Mouse (Mus musculus) midbrain, embryonic 13.5 days (tissue): ENCODE measurements at regions not wholly inside any gene's neighbourhood (a gene's known extent, or its start where the extent isn't known, plus 50 kb on each side); places are given as distances from the start of the nearest gene placed in this dataset.
"Not testable (repeated sequence)": the region's sequence is repeated elsewhere in the genome, so short reads cannot be mapped to it uniquely, and the experiment has no call there.

Source experiments
- ATAC-seq: fragments of 200-750 bp; cut with Nextera tagmentation; 2 replicates; pipeline ENCODE4 v1.8.0; 2017; ENCODE audit warnings: mild to moderate bottlenecking, moderate TSS enrichment, moderate library complexity
- H3K27ac ChIP-seq: fragments of 300-500 bp; sonication (generic); 2 replicates; pipeline ENCODE4 v1.5.1; 2015; ENCODE audit warnings: inconsistent platforms, mild to moderate bottlenecking, moderate library complexity
- H3K27me3 ChIP-seq: fragments of 300-500 bp; sonication (generic); 2 replicates; pipeline ENCODE4 v1.6.1; 2015; ENCODE audit warnings: mild to moderate bottlenecking, inconsistent platforms
- H3K36me3 ChIP-seq: fragments of 300-500 bp; sonication (generic); 2 replicates; pipeline ENCODE4 v1.6.1; 2015; ENCODE audit warnings: mild to moderate bottlenecking, inconsistent platforms
- H3K4me1 ChIP-seq: fragments of 300-500 bp; sonication (generic); replicated peaks from 2 replicates; pipeline ENCODE4 v1.6.1; 2015; ENCODE audit warnings: inconsistent platforms
- H3K4me2 ChIP-seq: fragments of 300-500 bp; sonication (generic); replicated peaks from 2 replicates; pipeline ENCODE4 v1.6.1; 2015; ENCODE audit warnings: moderate library complexity, mild to moderate bottlenecking, inconsistent platforms
- H3K4me3 ChIP-seq: fragments of 300-500 bp; sonication (generic); replicated peaks from 2 replicates; pipeline ENCODE4 v1.5.1; 2015; ENCODE audit warnings: mild to moderate bottlenecking, inconsistent platforms
- H3K9ac ChIP-seq: fragments of 300-500 bp; sonication (generic); replicated peaks from 2 replicates; pipeline ENCODE4 v1.6.1; 2015; ENCODE audit warnings: mild to moderate bottlenecking, inconsistent platforms
- H3K9me3 ChIP-seq: fragments of 300-500 bp; sonication (generic); 2 replicates; pipeline ENCODE4 v1.6.1; 2016; ENCODE audit warnings: mild to moderate bottlenecking, inconsistent platforms
- WGBS: fragments of 180-500 bp; shearing (Covaris S2); methylation state at CpG from one replicate; pipeline ENCODE4 v1.1.7; 2015; 5-methylcytosine and 5-hydroxymethylcytosine counted together

- Histone ChIP-seq H3K4me1 (peaks cover 22% of the 10 kb centered on the region), H3K36me3 (no peaks in the 10 kb centered on the region), H3K4me3 (0 out of 2 replicates have a peak overlapping the region, but pooled peaks have one; percentile 1), H3K9ac (no peak overlapping the region; the same call in 1 of the 2 replicates), H3K9me3 (no peaks in the 10 kb centered on the region; the same call in 1 of the 2 replicates), H3K4me2 (peak overlapping the region; percentile 39), H3K27me3 (peaks cover 6% of the 10 kb centered on the region; the same call in 1 of the 2 replicates), H3K27ac (peak overlapping the region; percentile 53; the same call in 1 of the 2 replicates)
- peak; percentile 89 for ATAC-seq
- 10% methylated on average over 33 of the region's 33 CpGs for WGBS
Observed at GRCm38 (mm10) chr12:104637046-104638032, 114.4 kb downstream of the Dicer1 start.

DNA sequence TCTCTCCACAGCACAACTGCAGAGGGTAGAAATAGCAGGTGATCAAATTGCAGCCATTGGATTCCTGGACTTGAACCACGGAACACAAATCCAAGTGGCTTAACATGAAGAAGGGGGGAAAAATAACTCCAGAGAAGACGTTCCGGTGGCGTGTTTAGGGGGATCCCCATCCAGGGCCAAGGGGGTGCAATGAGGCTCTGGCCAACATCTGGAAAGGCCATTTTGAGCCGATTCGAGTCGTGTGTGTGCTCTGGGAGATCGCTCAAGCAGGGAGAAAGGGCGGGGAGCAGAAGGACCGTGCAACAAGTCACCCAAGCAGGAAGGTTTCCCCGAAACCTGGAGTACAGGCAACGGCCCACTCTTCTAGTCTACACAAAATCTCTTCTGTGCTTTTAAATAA, 115.3 kb downstream of the Dicer1 start:
- WGBS, result 56% methylated on average over 12 of the region's 12 CpGs
- Histone ChIP-seq H3K27me3 (peaks cover 6% of the 10 kb centered on the region; the same call in 1 of the 2 replicates), H3K4me1 (peaks cover 22% of the 10 kb centered on the region), H3K4me3 (no peak overlapping the region), H3K9me3 (no peaks in the 10 kb centered on the region; the same call in 1 of the 2 replicates), H3K4me2 (no peak overlapping the region), H3K27ac (no peak overlapping the region), H3K36me3 (no peaks in the 10 kb centered on the region), H3K9ac (no peak overlapping the region)
- ATAC-seq, result no peak

DNA sequence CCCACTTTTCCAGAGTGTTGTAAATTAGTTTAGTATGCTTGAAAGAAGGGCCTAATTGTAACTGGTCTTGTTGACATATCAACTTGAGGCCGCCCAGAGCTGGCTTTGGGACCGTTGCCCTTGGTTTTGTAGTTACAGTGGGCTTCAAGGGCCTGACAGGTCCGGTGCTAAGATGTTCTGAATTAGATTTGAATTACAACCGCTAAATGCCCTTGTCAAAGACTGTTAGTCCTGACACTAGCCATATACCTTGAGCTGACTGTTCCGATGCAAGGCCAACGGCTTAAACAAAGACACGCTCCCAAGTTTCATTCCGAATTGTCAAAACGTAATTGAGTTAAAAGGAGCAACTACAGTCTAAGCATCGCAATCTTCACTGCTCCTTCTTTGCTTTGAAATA, 116.9 kb downstream of the Dicer1 start:
- H3K4me2 ChIP-seq, result no peak overlapping the region
- no peaks in the 10 kb centered on the region; the same call in 1 of the 2 replicates for H3K9me3 ChIP-seq
- peaks cover 5% of the 10 kb centered on the region; the same call in 1 of the 2 replicates for H3K27me3 ChIP-seq
- no peak overlapping the region for H3K4me3 ChIP-seq
- 69% methylated on average over 10 of the region's 10 CpGs for WGBS
- H3K27ac ChIP-seq, result no peak overlapping the region
- no peak overlapping the region for H3K9ac ChIP-seq
- H3K36me3 ChIP-seq, result no peaks in the 10 kb centered on the region
- no peak for ATAC-seq
- H3K4me1 ChIP-seq, result peaks cover 22% of the 10 kb centered on the region

GRCm38 (mm10) chr12:104630590-104630989, 121.2 kb downstream of the Dicer1 start:
- H3K9ac ChIP-seq, result no peak overlapping the region
- H3K9me3 ChIP-seq, result no peaks in the 10 kb centered on the region; the same call in 1 of the 2 replicates
- H3K27ac ChIP-seq, result no peak overlapping the region
- WGBS, result 92% methylated on average over 3 of the region's 3 CpGs
- 0 out of 2 replicates have a peak, but pooled peaks cover 3% of the 10 kb centered on the region for H3K4me1 ChIP-seq
- H3K36me3 ChIP-seq, result no peaks in the 10 kb centered on the region
- H3K4me3 ChIP-seq, result no peak overlapping the region
- H3K4me2 ChIP-seq, result no peak overlapping the region
- no peaks in the 10 kb centered on the region; the same call in 1 of the 2 replicates for H3K27me3 ChIP-seq
- no peak for ATAC-seq

- H3K9ac ChIP-seq, result no peak overlapping the region
- ATAC-seq, result no peak
- no peak overlapping the region for H3K4me2 ChIP-seq
- H3K4me3 ChIP-seq, result no peak overlapping the region
- H3K36me3 ChIP-seq, result no peaks in the 10 kb centered on the region
- H3K27me3 ChIP-seq, result no peaks in the 10 kb centered on the region
- H3K27ac ChIP-seq, result no peak overlapping the region
- WGBS, result 90% methylated on average over 2 of the region's 2 CpGs
- H3K4me1 ChIP-seq, result no peaks in the 10 kb centered on the region
- H3K9me3 ChIP-seq, result no peaks in the 10 kb centered on the region; the same call in 1 of the 2 replicates
Observed at GRCm38 (mm10) chr12:104629449-104629848, 122.3 kb downstream of the Dicer1 start.

- Histone ChIP-seq H3K27ac (no peak overlapping the region), H3K4me1 (no peaks in the 10 kb centered on the region), H3K4me3 (no peak overlapping the region), H3K4me2 (no peak overlapping the region), H3K27me3 (no peaks in the 10 kb centered on the region), H3K9me3 (no peaks in the 10 kb centered on the region), H3K9ac (no peak overlapping the region), H3K36me3 (no peaks in the 10 kb centered on the region)
- WGBS, result 89% methylated on average over 5 of the region's 5 CpGs
- ATAC-seq, result no peak
Observed at GRCm38 (mm10) chr12:104626054-104626453, 125.7 kb downstream of the Dicer1 start.

DNA sequence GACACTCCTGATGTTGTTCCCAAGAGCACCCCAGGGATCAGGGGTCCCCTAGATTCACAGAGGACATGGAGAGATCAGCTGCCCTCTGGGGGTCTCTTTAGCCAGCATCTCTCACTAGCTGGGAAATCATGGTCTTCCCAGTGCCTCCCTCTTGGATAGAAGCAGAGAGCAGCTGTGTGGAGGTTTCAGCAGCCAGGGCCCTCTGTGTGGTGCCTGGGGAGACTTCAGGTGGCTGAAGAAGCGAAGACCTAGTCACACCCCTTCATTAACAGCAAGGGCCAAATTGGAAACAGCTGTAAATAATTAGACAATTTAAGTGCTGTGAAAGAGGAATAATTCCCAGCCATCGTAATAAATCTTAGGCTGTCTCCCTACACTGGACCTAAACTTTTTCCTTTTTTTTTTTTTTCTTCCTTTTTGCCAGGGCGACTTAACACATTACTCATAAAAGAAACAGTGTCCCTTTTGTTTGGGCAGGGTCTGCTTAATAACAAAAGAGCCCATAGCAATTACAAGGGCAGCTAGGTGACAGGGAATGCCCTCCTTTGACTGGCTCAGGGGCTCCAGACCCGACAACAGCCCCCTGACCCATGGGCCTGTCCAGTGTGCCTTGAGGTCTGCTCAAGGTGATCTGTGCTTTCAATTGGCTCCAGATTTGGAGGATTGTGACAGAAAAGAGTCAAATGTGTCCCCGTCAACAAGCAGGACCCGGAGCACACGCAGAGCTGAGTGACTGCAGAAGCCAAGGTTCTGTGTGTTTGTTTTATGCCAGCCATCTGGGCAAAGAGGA, 127.7 kb downstream of the Dicer1 start:
- Histone ChIP-seq H3K9me3 (no peaks in the 10 kb centered on the region), H3K4me3 (no peak overlapping the region), H3K27me3 (no peaks in the 10 kb centered on the region), H3K9ac (no peak overlapping the region), H3K4me2 (no peak overlapping the region), H3K36me3 (no peaks in the 10 kb centered on the region), H3K4me1 (no peaks in the 10 kb centered on the region), H3K27ac (no peak overlapping the region)
- 64% methylated on average over 7 of the region's 7 CpGs for WGBS
- no peak for ATAC-seq

GRCm38 (mm10) chr12:104617111-104617725, 134.5 kb downstream of the Dicer1 start:
- 0 out of 2 replicates have a peak, but pooled peaks cover 2% of the 10 kb centered on the region for H3K9me3 ChIP-seq
- H3K36me3 ChIP-seq, result no peaks in the 10 kb centered on the region
- peak overlapping the region; percentile 44; the same call in 1 of the 2 replicates for H3K9ac ChIP-seq
- H3K27ac ChIP-seq, result peak overlapping the region; percentile 86
- H3K4me3 ChIP-seq, result peak overlapping the region; percentile 15
- ATAC-seq, result peak; percentile 94
- H3K4me2 ChIP-seq, result peak overlapping the region; percentile 47
- WGBS, result 5% methylated on average over 17 of the region's 17 CpGs
- no peaks in the 10 kb centered on the region for H3K4me1 ChIP-seq
- H3K27me3 ChIP-seq, result 0 out of 2 replicates have a peak, but pooled peaks cover 3% of the 10 kb centered on the region

- no peak overlapping the region for H3K4me2 ChIP-seq
- no peak for ATAC-seq
- WGBS, result 70% methylated on average over 8 of the region's 8 CpGs
Observed at GRCm38 (mm10) chr12:104614240-104614639, 137.5 kb downstream of the Dicer1 start.

DNA sequence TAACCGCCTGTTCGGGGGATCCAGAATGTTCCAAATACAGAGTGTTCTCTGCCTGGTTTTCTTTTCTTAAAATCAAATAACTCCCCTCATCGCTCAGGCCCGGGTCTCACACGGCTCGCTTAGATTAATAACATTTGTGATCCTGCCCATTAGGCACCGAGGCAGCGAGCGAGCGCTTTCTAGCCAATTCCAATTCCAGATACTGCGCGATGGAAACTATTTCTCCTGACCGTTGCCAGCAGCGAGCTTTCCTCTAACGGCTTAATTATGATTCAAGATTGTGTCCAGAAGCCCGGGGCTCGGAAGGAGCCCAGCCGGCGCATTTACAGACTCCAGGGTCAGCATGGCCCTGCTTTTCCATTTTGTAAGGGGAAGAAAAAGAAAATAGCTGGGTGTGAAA, 136.6 kb upstream of the Gsc start:
- Histone ChIP-seq H3K4me1 (0 out of 2 replicates have a peak, but pooled peaks cover 9% of the 10 kb centered on the region), H3K36me3 (no peaks in the 10 kb centered on the region), H3K4me2 (no peak overlapping the region), H3K9ac (no peak overlapping the region), H3K9me3 (peaks cover 6% of the 10 kb centered on the region; the same call in 1 of the 2 replicates), H3K27ac (no peak overlapping the region; the same call in 1 of the 2 replicates), H3K27me3 (no peaks in the 10 kb centered on the region), H3K4me3 (no peak overlapping the region)
- no peak for ATAC-seq
- WGBS, result 59% methylated on average over 19 of the region's 19 CpGs

More at GRCm38 (mm10) chr12:104614240-104614639, 137.5 kb downstream of the Dicer1 start:
- 0 out of 2 replicates have a peak, but pooled peaks cover 9% of the 10 kb centered on the region for H3K4me1 ChIP-seq
- H3K27me3 ChIP-seq, result 0 out of 2 replicates have a peak, but pooled peaks cover 3% of the 10 kb centered on the region
- no peak overlapping the region for H3K9ac ChIP-seq
- no peak overlapping the region for H3K4me3 ChIP-seq
- no peaks in the 10 kb centered on the region for H3K36me3 ChIP-seq
- H3K27ac ChIP-seq, result no peak overlapping the region
- H3K9me3 ChIP-seq, result peaks cover 6% of the 10 kb centered on the region; the same call in 1 of the 2 replicates

- not testable (repeated sequence) for H3K4me2 ChIP-seq, H3K27ac ChIP-seq, ATAC-seq, H3K4me1 ChIP-seq, H3K27me3 ChIP-seq, H3K36me3 ChIP-seq, H3K9me3 ChIP-seq, H3K9ac ChIP-seq, H3K4me3 ChIP-seq
- WGBS, result 78% methylated on average over 4 of the region's 4 CpGs
Observed at GRCm38 (mm10) chr12:104608956-104609355, 135.8 kb upstream of the Gsc start.
